Mouse (Mus musculus): ENCODE results near the gene Gm28171. TPM values are rescaled to one million over a fixed set of nuclear protein-coding genes. Genes with fewer than 3 reads are reported as not detected.
"Not testable (repeated sequence)": the region's sequence is repeated elsewhere in the genome, so short reads cannot be mapped to it uniquely, and the experiment has no call there.

The Gm28171 gene
- not detected in 2 replicates for polyA plus RNA-seq (2014; fragmentation: Nextera tagmentation; extraction: Ambion mirVana)

DNA sequence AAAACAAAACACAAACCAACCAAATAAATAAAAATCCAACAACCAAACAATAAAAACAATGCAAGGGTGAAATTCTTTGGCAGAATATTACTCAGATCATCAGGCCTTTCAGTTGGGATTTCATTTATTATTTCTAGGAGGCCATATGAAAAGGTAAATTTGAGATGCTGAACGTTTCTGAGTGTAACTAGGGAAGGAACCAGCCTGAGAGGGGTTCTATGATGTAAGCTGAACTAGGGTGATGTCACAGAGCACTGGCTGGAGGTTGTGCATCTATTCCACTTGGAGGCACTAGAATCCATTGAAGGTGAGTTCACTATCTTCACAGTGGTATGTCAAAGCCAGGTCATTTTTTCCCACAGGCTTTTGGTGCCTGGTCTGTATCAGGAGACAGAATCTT, at the start of gene Gm28171:
Gene Gm28171 (plus strand): TSS at position 301 of the 400 bp plus-strand sequence.
- not testable (repeated sequence) for H3K27ac ChIP-seq (ENCODE audit: low read depth, low read length); H3K4me3 ChIP-seq (ENCODE audit: low read depth, low read length); ATAC-seq (replicated peaks; ENCODE audit: low FRiP score); H3K4me1 ChIP-seq (replicated peaks; ENCODE audit: control insufficient read depth, insufficient read depth, low read length); H3K4me2 ChIP-seq (ENCODE audit: low read depth, low read length, severe bottlenecking); H3K9ac ChIP-seq (ENCODE audit: low read length); H3K27me3 ChIP-seq (ENCODE audit: control insufficient read depth, insufficient read depth, low read length); H3K9me3 ChIP-seq (ENCODE audit: control insufficient read depth, low read length); DNase-seq (ENCODE audit: low spot score); H3K36me3 ChIP-seq (ENCODE audit: control insufficient read depth, insufficient read depth, low read length)
- WGBS: no CpG with 5 or more reads among the region's 1 CpGs

Other genes starting within 250 kb of the Gm28171 start
- not detected in 2 replicates for gene Gm21854, start 136.4 kb upstream of the Gm28171 start, polyA plus RNA-seq (2014; fragmentation: Nextera tagmentation; extraction: Ambion mirVana)
- not detected in 2 replicates for gene Gm20914, start 67.4 kb upstream of the Gm28171 start, polyA plus RNA-seq (2014; fragmentation: Nextera tagmentation; extraction: Ambion mirVana)
- gene Gm21778, start 149.1 kb downstream of the Gm28171 start, polyA plus RNA-seq (2014; fragmentation: Nextera tagmentation; extraction: Ambion mirVana): not detected in 2 replicates

Measured in forebrain, embryonic 11.5 days (tissue).